Mouse (Mus musculus): ENCODE data around the gene Creld2.
A peak's percentile ranks its signal among the peaks of the same experiment; 100 is the strongest.

DNA sequence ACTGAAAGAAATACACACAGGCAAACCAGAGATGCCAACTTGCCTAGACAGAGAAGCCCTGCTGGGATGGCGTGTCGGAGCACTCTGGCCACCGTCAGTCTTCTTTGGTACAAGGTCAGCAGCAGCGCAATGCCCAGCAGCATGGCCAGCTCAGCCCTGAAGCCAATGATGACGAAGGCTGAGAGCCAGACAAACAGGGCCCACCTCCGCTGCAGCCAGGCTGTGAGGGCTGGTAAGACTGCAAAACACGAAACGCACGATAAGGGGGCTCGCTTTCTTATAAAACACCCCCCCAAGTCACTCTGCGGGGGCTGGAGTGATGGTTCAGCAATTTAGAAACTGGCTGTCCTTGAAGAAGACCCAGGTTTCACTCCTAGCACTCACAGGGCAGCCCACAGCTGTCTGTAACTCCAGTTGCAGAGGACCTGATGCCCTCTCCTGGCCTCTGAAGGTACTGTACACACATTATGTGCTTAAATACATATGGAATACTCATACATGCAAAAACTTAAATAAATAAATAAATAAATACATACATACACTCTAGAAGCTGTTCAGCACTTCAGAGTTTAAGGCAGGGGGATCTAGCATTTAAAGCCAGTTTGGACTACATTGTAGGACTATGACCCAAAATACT, 4.9 kb upstream of the Creld2 start:
- peak; percentile 46 for TF ChIP-seq CTCF (IDR thresholded peaks at IDR 0.05)
- no peak for TF ChIP-seq POLR2A (IDR thresholded peaks at IDR 0.05; ENCODE audit: insufficient read depth, low read depth, low read length)
- TF ChIP-seq EP300 (IDR thresholded peaks at IDR 0.05; ENCODE audit: insufficient read depth, low read depth, low read length) = no peak
